Mouse (Mus musculus) skeletal muscle tissue, adult 2 months (tissue): Measurements from ENCODE around the gene Ralgps1.

Source experiments
- DNase-seq: peaks from one replicate; pipeline ENCODE4 v3.0.0-alpha.2; 2012; ENCODE audit warnings: low read depth, low spot score

The Ralgps1 gene

GRCm38 (mm10) chr2:33177443-33178242 is 193.6 kb downstream of the Ralgps1 start:
- DNase-seq = no peak

- no peak for DNase-seq
Measured at GRCm38 (mm10) chr2:33176921-33177320, 194.4 kb downstream of the Ralgps1 start.

GRCm38 (mm10) chr2:33176516-33176915 is 194.8 kb downstream of the Ralgps1 start:
- no peak for DNase-seq

- DNase-seq = peak; percentile 90
Measured at GRCm38 (mm10) chr2:33173686-33174085, 197.6 kb downstream of the Ralgps1 start.

GRCm38 (mm10) chr2:33173126-33173525 is 198.2 kb downstream of the Ralgps1 start:
- DNase-seq = no peak

GRCm38 (mm10) chr2:33170777-33171565 is 200.3 kb downstream of the Ralgps1 start:
- no peak for DNase-seq

- no peak for DNase-seq
Measured at GRCm38 (mm10) chr2:33169445-33169844, 201.8 kb downstream of the Ralgps1 start.

GRCm38 (mm10) chr2:33167060-33167459 is 204.2 kb downstream of the Ralgps1 start:
- no peak for DNase-seq

GRCm38 (mm10) chr2:33165710-33166374 is 205.4 kb downstream of the Ralgps1 start:
- DNase-seq = no peak

- DNase-seq = no peak
Measured at GRCm38 (mm10) chr2:33165229-33165628, 206.1 kb downstream of the Ralgps1 start.

- no peak for DNase-seq
Measured at GRCm38 (mm10) chr2:33164646-33165045, 206.6 kb downstream of the Ralgps1 start.

- DNase-seq = no peak
Measured at GRCm38 (mm10) chr2:33162126-33162525, 209.2 kb downstream of the Ralgps1 start.

- DNase-seq = peak; percentile 79
Measured at GRCm38 (mm10) chr2:33160326-33160973, 210.8 kb downstream of the Ralgps1 start.

- DNase-seq = no peak
Measured at GRCm38 (mm10) chr2:33159593-33159992, 211.7 kb downstream of the Ralgps1 start.

- no peak for DNase-seq
Measured at GRCm38 (mm10) chr2:33158895-33159294, 212.4 kb downstream of the Ralgps1 start.

GRCm38 (mm10) chr2:33156283-33156781 is 215.0 kb downstream of the Ralgps1 start:
- DNase-seq = peak; percentile 69

GRCm38 (mm10) chr2:33154751-33155372 is 216.4 kb downstream of the Ralgps1 start:
- peak; percentile 76 for DNase-seq

GRCm38 (mm10) chr2:33146994-33147393 is 224.3 kb downstream of the Ralgps1 start:
- no peak for DNase-seq

GRCm38 (mm10) chr2:33143292-33143691 is 228.0 kb downstream of the Ralgps1 start:
- DNase-seq = no peak

GRCm38 (mm10) chr2:33138491-33138890 is 232.8 kb downstream of the Ralgps1 start:
- no peak for DNase-seq

- DNase-seq = no peak
Measured at GRCm38 (mm10) chr2:33137731-33138130, 233.6 kb downstream of the Ralgps1 start.
